Mouse (Mus musculus): ENCODE results near the gene Hacd3. TPM values are rescaled to one million over a fixed set of nuclear protein-coding genes. Genes with fewer than 3 reads are reported as not detected.

Hacd3 gene
- polyA plus RNA-seq, 1 experiment from 2014 or later: 185 TPM

DNA sequence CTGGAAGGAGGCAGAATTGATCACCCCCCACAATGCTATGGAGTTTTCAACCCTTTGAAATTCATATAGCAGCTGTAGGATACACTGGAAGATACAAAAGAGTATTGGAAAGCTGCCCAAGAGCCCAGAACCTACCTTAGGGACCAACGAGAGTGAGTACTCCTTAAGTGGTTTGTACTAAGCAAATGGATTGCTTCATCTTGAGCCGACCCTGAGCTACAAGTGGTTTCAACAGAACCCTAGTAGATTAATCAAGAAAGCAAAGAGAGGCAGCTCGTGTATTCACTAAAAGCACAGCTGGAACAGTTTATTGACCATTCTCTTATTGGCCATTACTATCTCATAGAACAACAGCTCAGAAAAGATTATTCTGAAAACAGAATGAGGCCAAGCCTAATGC, 2.3 kb downstream of the Hacd3 start:
- no peak for ATAC-seq (ENCODE audit: low FRiP score)
- Histone ChIP-seq H3K4me1 (replicated peaks; ENCODE audit: control insufficient read depth, insufficient read depth, low read length) (peaks cover 49% of the 10 kb centered on the region), H3K27ac (no peak overlapping the region), H3K27me3 (ENCODE audit: control insufficient read depth, insufficient read depth, low read length) (no peaks in the 10 kb centered on the region), H3K4me3 (replicated peaks; ENCODE audit: low read length) (0 out of 2 replicates have a peak overlapping the region, but pooled peaks have one; percentile 99), H3K9me3 (ENCODE audit: control insufficient read depth, low read length) (no peaks in the 10 kb centered on the region), H3K9ac (peak overlapping the region; percentile 17; the same call in 1 of the 2 replicates), H3K36me3 (replicated peaks; ENCODE audit: control insufficient read depth, insufficient read depth) (0 out of 2 replicates have a peak, but pooled peaks cover 4% of the 10 kb centered on the region), H3K4me2 (replicated peaks) (peak overlapping the region; percentile 92)
- no peak for DNase-seq (ENCODE audit: low spot score)
- 56% methylated on average over 3 of the region's 3 CpGs for WGBS

DNA sequence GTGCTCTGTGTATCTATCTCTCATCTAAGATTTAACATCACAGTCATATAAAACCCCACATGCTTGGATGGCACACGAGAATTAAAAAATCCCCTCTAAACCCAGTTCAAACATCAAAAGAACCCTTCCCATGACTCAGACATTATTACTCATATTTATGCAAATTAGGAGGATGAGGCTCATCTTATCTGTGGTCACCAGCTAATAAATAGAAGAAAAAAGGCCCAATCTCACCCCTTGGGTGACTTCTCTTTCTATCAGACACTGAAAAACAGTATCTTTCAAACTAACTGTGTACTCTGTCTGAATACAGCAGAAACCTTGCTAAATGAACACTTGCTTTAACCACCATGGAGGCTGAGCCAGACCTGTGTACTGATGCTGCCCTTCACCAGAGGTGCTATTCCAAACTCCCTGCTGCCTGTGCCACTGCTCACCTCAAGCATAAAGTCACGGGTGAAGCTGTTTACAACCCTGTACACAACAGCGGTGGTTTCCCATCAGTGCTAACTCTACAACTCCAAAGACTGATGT, 2.8 kb downstream of the Hacd3 start:
- Histone ChIP-seq H3K4me1 (replicated peaks; ENCODE audit: control insufficient read depth, insufficient read depth, low read length) (peaks cover 49% of the 10 kb centered on the region), H3K9me3 (ENCODE audit: control insufficient read depth, low read length) (no peaks in the 10 kb centered on the region), H3K27ac (no peak overlapping the region), H3K36me3 (replicated peaks; ENCODE audit: control insufficient read depth, insufficient read depth) (0 out of 2 replicates have a peak, but pooled peaks cover 4% of the 10 kb centered on the region), H3K27me3 (ENCODE audit: control insufficient read depth, insufficient read depth, low read length) (no peaks in the 10 kb centered on the region), H3K9ac (peak overlapping the region; percentile 16; the same call in 1 of the 2 replicates), H3K4me3 (replicated peaks; ENCODE audit: low read length) (no peak overlapping the region), H3K4me2 (replicated peaks) (peak overlapping the region; percentile 92)
- DNase-seq (ENCODE audit: low spot score): no peak
- ATAC-seq (ENCODE audit: low FRiP score): no peak
- 86% methylated on average over 3 of the region's 3 CpGs for WGBS

DNA sequence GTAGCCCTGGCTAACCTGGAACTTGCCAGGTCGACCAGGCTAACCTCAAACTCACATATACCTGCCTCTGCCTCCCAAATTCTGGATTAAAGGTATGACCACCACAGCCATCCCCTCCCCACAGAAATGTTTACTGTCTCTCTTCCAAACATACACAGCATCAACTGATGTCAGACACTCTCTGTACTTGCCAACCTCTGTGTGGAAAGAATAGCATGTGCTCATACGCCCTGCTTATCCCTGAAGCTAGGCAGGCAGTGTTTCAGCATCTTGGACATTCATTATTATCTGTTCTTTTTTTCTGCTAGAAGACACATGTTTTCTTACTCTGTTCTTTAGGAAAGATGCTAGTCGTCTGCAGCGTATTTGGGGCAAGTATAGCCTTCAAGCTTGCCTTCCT, 3.6 kb downstream of the Hacd3 start:
- H3K9me3 ChIP-seq (ENCODE audit: control insufficient read depth, low read length): no peaks in the 10 kb centered on the region
- H3K4me3 ChIP-seq (replicated peaks; ENCODE audit: low read length): no peak overlapping the region
- H3K36me3 ChIP-seq (replicated peaks; ENCODE audit: control insufficient read depth, insufficient read depth): 0 out of 2 replicates have a peak, but pooled peaks cover 4% of the 10 kb centered on the region
- H3K27me3 ChIP-seq (ENCODE audit: control insufficient read depth, insufficient read depth, low read length): no peaks in the 10 kb centered on the region
- peaks cover 49% of the 10 kb centered on the region for H3K4me1 ChIP-seq (replicated peaks; ENCODE audit: control insufficient read depth, insufficient read depth, low read length)
- H3K4me2 ChIP-seq (replicated peaks): peak overlapping the region; percentile 92
- ATAC-seq (ENCODE audit: low FRiP score): no peak
- WGBS: 83% methylated on average over 4 of the region's 4 CpGs
- DNase-seq (ENCODE audit: low spot score): no peak
- H3K27ac ChIP-seq: no peak overlapping the region
- H3K9ac ChIP-seq: peak overlapping the region; percentile 16; the same call in 1 of the 2 replicates

DNA sequence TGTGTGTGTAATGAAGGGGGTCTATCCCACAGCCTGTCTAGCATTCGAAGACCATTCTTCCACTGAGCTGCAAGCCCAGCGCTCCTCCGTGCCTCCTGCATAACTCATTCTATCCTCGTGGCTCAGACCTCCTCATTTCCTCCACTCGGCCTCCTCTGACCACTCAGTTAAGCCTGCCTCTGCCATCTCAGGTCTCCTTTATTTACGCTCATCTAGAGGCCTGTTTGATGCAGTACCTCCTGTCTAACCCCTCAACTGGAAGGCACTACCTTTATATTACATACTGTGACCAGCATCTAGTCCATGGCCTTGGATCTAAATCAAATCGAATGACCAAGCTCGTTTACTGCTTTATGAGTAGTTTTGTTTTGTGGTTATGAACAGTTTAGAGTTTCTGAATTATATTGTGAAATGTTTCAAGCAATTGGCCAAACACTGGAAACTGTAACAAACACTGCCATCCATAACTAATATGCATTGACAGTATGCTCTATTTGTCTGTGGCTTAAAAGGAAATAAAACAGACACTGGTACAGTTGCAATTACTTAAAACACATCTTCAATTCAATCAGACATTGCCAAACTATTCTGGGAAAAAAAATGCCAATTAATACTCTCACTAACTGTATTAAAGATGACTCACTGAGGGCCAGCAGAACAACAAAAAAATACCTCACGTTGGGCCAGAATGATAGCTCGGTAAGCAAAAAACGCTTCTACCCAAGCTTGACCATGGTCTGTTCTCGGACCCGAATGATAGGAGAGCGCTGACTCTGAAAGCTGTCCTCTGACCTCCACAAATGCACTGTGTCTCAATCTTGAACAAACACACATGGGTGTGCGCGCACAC, 4.3 kb downstream of the Hacd3 start:
- no peaks in the 10 kb centered on the region for H3K9me3 ChIP-seq (ENCODE audit: control insufficient read depth, low read length)
- H3K36me3 ChIP-seq (replicated peaks; ENCODE audit: control insufficient read depth, insufficient read depth): 0 out of 2 replicates have a peak, but pooled peaks cover 4% of the 10 kb centered on the region
- no peak overlapping the region for H3K9ac ChIP-seq
- DNase-seq (ENCODE audit: low spot score) (no peak), ATAC-seq (ENCODE audit: low FRiP score) (no peak)
- peak overlapping the region; percentile 6; the same call in 1 of the 2 replicates for H3K4me2 ChIP-seq (replicated peaks)
- H3K4me3 ChIP-seq (replicated peaks; ENCODE audit: low read length): no peak overlapping the region
- WGBS: 80% methylated on average over 16 of the region's 16 CpGs
- peaks cover 48% of the 10 kb centered on the region for H3K4me1 ChIP-seq (replicated peaks; ENCODE audit: control insufficient read depth, insufficient read depth, low read length)
- no peaks in the 10 kb centered on the region for H3K27me3 ChIP-seq (ENCODE audit: control insufficient read depth, insufficient read depth, low read length)
- peak overlapping the region; percentile 26 for H3K27ac ChIP-seq

DNA sequence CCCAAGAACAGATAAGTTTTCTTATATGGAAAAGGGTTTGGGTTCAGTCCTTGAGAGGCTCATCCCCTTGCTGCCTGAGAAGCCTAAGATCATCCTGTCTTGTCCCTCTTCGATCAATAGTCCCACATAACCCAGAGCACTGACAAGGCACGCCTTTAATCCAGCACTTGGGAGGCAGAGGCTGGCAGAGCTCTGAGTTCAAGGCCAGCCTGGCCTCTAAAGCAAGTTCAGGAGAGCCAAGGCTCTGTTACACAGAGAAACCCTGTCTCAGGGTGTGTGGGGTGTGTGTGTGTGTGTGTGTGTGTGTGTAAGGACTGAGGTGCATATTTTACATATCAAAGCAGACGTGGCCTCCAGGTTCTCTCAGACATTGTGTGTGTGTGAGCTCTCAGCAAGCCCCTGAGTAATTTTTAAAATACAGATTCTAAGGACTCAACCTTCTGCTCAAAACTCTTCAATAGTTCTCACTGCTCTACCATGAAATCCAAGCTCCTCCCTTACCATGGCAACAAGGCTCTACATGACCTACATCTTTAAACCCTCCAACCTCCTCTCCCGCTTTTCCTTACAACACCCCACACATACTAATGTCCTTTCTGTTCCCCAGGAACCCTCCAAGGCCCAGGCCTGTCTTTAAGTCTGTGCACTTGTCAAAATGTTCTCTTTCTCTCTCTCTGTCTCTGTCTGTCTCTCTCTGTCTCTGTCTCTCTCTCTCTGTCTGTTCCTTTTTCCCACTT, 5.1 kb downstream of the Hacd3 start:
- DNase-seq (ENCODE audit: low spot score): no peak
- Histone ChIP-seq H3K4me2 (replicated peaks) (peak overlapping the region; percentile 6; the same call in 1 of the 2 replicates), H3K4me3 (replicated peaks; ENCODE audit: low read length) (no peak overlapping the region), H3K27me3 (ENCODE audit: control insufficient read depth, insufficient read depth, low read length) (no peaks in the 10 kb centered on the region), H3K27ac (peak overlapping the region; percentile 43; the same call in 1 of the 2 replicates), H3K9me3 (ENCODE audit: control insufficient read depth, low read length) (no peaks in the 10 kb centered on the region), H3K4me1 (replicated peaks; ENCODE audit: control insufficient read depth, insufficient read depth, low read length) (peaks cover 44% of the 10 kb centered on the region), H3K36me3 (replicated peaks; ENCODE audit: control insufficient read depth, insufficient read depth) (0 out of 2 replicates have a peak, but pooled peaks cover 4% of the 10 kb centered on the region), H3K9ac (no peak overlapping the region)
- WGBS: 68% methylated on average over 4 of the region's 4 CpGs
- ATAC-seq (ENCODE audit: low FRiP score): no peak

DNA sequence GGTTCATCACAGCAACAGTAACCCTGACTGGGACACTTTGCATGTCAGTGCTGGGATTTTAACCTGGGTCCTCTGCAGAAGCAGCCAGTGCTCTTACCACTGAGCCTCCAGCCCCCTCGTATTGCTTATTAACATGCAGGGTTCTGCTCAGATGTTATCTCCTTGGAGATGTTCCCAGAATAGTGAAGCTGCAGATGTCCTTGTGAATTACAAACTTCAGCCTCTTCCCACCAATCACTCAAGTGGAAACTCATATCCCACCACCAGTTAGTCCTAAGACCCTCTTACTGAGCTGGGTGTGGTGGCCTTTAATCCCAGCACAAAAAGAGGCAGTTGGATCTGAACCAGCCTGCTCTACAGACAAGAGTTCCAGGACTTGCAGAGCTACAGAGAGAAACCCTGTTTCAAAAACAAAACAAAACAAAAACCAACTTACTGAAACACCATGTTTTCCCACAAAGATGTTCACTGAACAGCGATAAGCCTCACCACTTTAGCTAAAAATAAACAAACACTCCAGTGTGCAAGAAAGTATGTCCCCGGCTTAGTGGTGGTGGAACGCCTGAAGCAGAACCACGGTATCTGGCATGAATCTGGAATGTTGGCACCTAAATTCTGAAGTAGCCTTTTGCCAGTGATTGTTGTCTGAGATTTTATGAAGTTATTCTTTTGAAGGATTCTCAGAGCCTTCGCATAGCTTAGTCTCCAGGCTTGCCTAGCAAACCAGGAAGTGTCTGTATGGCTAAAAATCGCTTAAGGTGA, 5.9 kb downstream of the Hacd3 start:
- Histone ChIP-seq H3K9ac (no peak overlapping the region), H3K27ac (peak overlapping the region; percentile 43; the same call in 1 of the 2 replicates), H3K9me3 (ENCODE audit: control insufficient read depth, low read length) (no peaks in the 10 kb centered on the region), H3K4me2 (replicated peaks) (no peak overlapping the region), H3K27me3 (ENCODE audit: control insufficient read depth, insufficient read depth, low read length) (no peaks in the 10 kb centered on the region), H3K36me3 (replicated peaks; ENCODE audit: control insufficient read depth, insufficient read depth) (0 out of 2 replicates have a peak, but pooled peaks cover 4% of the 10 kb centered on the region), H3K4me3 (replicated peaks; ENCODE audit: low read length) (no peak overlapping the region), H3K4me1 (replicated peaks; ENCODE audit: control insufficient read depth, insufficient read depth, low read length) (peaks cover 44% of the 10 kb centered on the region)
- ATAC-seq (ENCODE audit: low FRiP score): no peak
- no peak for DNase-seq (ENCODE audit: low spot score)
- 71% methylated on average over 7 of the region's 7 CpGs for WGBS

DNA sequence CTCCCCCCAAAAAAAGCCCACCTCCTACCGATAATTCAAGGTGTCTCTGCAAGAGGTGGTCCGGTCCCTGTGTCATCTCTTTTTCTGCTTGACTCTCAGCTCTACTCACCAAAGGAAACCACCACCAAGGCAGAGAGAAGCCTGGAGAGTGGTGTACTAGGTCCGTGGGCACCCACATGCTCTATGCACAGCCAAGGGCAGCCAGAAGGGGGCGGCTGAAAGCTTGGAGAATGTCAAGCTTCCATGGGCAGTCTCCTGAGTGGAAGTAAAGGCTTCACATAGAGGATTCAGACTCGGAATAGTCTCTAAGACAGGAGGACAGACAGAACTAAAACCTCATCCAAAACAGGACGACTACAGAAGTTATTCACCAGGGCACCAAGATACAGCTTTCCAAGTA, 10.2 kb downstream of the Hacd3 start:
- H3K9ac ChIP-seq: no peak overlapping the region
- H3K4me2 ChIP-seq (replicated peaks): no peak overlapping the region
- WGBS: 58% methylated on average over 6 of the region's 6 CpGs
- DNase-seq (ENCODE audit: low spot score): no peak
- ATAC-seq (ENCODE audit: low FRiP score): no peak
- no peaks in the 10 kb centered on the region for H3K9me3 ChIP-seq (ENCODE audit: control insufficient read depth, low read length)
- 0 out of 2 replicates have a peak, but pooled peaks cover 2% of the 10 kb centered on the region for H3K4me1 ChIP-seq (replicated peaks; ENCODE audit: control insufficient read depth, insufficient read depth, low read length)
- H3K27ac ChIP-seq: no peak overlapping the region
- H3K36me3 ChIP-seq (replicated peaks; ENCODE audit: control insufficient read depth, insufficient read depth): peaks cover 26% of the 10 kb centered on the region
- H3K4me3 ChIP-seq (replicated peaks; ENCODE audit: low read length): no peak overlapping the region
- H3K27me3 ChIP-seq (ENCODE audit: control insufficient read depth, insufficient read depth, low read length): no peaks in the 10 kb centered on the region

DNA sequence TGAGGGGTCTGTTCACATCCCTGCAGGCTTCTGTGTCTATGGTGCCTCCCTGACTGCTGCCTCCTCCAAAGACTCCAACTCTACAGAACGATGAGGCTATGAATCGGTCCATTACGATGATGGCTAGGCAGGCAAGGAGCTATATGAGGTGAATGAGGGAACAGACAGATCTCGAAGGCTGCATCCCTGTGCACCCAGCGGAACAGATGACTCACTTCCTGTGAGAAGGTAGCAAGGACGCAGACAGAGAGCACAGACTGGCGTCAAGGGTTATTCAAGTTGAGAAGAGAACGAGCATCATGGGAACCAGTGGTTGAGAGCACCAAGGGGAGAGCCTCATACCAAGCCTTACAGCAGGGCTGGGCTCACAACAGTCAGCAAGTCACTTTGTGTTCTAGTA, 10.9 kb downstream of the Hacd3 start:
- Histone ChIP-seq H3K4me1 (replicated peaks; ENCODE audit: control insufficient read depth, insufficient read depth, low read length) (no peaks in the 10 kb centered on the region), H3K27ac (no peak overlapping the region), H3K9me3 (ENCODE audit: control insufficient read depth, low read length) (no peaks in the 10 kb centered on the region), H3K4me3 (replicated peaks; ENCODE audit: low read length) (no peak overlapping the region), H3K27me3 (ENCODE audit: control insufficient read depth, insufficient read depth, low read length) (no peaks in the 10 kb centered on the region), H3K4me2 (replicated peaks) (no peak overlapping the region), H3K9ac (no peak overlapping the region), H3K36me3 (replicated peaks; ENCODE audit: control insufficient read depth, insufficient read depth) (peaks cover 33% of the 10 kb centered on the region)
- DNase-seq (ENCODE audit: low spot score) (no peak), ATAC-seq (ENCODE audit: low FRiP score) (no peak)
- WGBS: 87% methylated on average over 8 of the region's 8 CpGs

Measured in hindbrain, embryonic 14.5 days (tissue).